Mouse (Mus musculus): Measurements from ENCODE around the gene Cramp1l. TPM values are rescaled to one million over a fixed set of nuclear protein-coding genes. Genes with fewer than 3 reads are reported as not detected.
A peak's percentile ranks its signal among the peaks of the same experiment; 100 is the strongest.

The Cramp1l gene
- polyA plus RNA-seq (2012; rRNA removed), result 7.8 and 7.9 TPM in 2 replicates
- polyA plus RNA-seq (2014; fragmentation: Nextera tagmentation; extraction: Ambion mirVana), result 3.2 and 3.9 TPM in 2 replicates

DNA sequence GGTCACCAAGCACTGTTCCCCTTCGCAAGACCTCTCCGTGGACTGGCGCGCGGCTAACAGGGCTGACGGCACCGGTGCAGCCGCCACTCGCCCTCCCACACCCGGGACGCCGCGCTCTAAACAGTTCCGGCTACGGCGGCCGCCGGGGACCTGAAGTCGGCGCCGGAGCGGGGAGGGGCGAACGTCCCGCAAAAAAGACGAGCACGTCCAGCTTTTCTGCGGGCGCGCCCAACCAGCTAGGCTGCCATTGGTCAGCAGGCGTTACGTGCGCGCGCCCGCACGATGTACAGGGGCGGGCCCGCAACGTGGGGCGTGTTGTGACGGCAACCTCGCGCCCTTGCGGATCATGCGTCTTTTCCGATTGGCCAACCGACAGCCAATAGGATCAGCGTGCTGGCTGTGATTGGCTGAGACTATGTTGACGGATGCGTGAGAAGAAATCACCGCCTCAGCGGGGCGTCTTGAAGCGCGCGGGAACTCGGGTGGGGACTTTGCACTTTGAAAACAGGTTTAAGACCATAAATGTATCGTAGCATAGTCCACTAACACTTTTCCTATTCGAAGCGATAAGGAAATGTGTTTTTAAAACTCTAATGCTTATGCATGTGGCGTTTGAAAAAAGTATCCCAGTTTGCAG, at the start of gene Cramp1l, which contains the start of gene Ift140:
Gene Cramp1l, minus strand, starts transcription at position 134 of the 637 bp plus-strand sequence.
Gene Ift140, plus strand, starts transcription at position 431 of the 637 bp plus-strand sequence.
- Histone ChIP-seq H3K27ac (peak within 1 kb of the TSS; percentile 86), H3K36me3 (replicated peaks; ENCODE audit: control insufficient read depth, insufficient read depth, low read depth) (peaks cover 23% of the 10 kb centered on the region), H3K9me3 (ENCODE audit: control insufficient read depth, low read length) (no peaks in the 10 kb centered on the region), H3K4me1 (replicated peaks; ENCODE audit: control insufficient read depth in 2 of 2, insufficient read depth in 2 of 2, low read length in 1 of 2) (peaks cover 4 to 7% of the 10 kb centered on the region in 2 experiments), H3K4me3 (ENCODE audit: insufficient read depth in 1 of 2, low read depth in 2 of 2, low read length in 2 of 2) (peak within 1 kb of the TSS; percentile 94 to 99), H3K27me3 (ENCODE audit: control insufficient read depth, insufficient read depth, low read length) (no peaks in the 10 kb centered on the region), H3K4me2 (ENCODE audit: low read depth) (peak within 1 kb of the TSS; percentile 94), H3K9ac (replicated peaks) (peak within 1 kb of the TSS; percentile 98)
- TF ChIP-seq CTCF (IDR thresholded peaks at IDR 0.05; ENCODE audit: low read depth) (no peak), EP300 (IDR thresholded peaks at IDR 0.05; ENCODE audit: low read depth) (peak; percentile 6; the same call in 1 of the 2 replicates)
- ATAC-seq (ENCODE audit: insufficient read depth) (peak; percentile 93), DNase-seq (ENCODE audit: low read depth in 3 of 3, low spot score in 3 of 3) (peak; percentile 98)
- under 1% methylated on average over 62 of the region's 62 CpGs for WGBS (ENCODE audit: insufficient replicate concordance)

DNA sequence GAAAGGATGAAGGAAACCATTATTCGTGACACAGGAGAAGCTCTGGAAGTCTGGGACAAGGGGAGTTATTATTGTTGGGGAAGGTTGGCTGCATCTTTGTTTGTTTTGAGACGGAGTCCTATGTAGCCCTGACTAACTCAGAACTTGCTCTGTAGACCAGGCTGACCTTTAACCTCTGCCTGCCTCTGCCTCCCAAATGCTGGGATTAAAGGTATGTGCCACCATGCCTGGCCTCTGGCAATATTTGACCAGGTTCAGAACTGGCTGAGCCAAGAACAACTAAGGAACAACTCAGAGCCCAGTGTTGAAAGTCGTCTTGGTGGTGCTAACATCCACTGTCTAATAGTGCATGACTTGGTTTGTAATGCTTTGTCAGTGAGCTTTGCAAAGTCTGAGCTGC, 49.6 kb upstream of the Cramp1l start:
- no peak for TF ChIP-seq EP300 (IDR thresholded peaks at IDR 0.05; ENCODE audit: low read depth)
- no peak for TF ChIP-seq CTCF (IDR thresholded peaks at IDR 0.05; ENCODE audit: low read depth)

DNA sequence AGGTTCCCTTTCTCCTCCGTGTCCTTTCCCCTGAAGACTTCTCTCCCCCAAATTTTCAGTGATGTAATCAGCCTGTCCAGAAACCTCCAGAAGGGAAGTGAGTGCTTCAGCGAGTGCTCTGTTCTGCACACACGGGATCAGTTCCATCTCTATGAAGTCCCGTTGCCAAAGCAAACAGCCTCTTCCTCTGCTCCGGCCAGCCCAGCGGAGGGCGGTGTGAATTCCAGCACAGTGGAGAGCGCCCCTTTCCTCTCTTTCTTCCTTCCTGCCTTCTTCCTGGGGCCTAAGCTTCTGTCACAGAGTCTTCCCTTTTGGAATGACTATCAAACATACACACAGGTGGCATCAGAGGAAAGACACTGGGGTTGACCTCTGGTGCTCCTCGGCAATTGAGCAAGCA, 48.8 kb upstream of the Cramp1l start:
- H3K4me1 ChIP-seq (replicated peaks; ENCODE audit: control insufficient read depth in 2 of 2, insufficient read depth in 2 of 2, low read length in 1 of 2), result peaks cover 9 to 14% of the 10 kb centered on the region in 2 experiments
- no peak for DNase-seq (ENCODE audit: low read depth in 3 of 3, low spot score in 3 of 3)
- no peak for ATAC-seq (ENCODE audit: insufficient read depth)
- WGBS (ENCODE audit: insufficient replicate concordance), result 56% methylated on average over 9 of the region's 9 CpGs
- no peak overlapping the region for H3K9ac ChIP-seq (replicated peaks)
- no peaks in the 10 kb centered on the region for H3K9me3 ChIP-seq (ENCODE audit: control insufficient read depth, low read length)
- H3K4me3 ChIP-seq (ENCODE audit: insufficient read depth in 1 of 2, low read depth in 2 of 2, low read length in 2 of 2), result no peak overlapping the region
- H3K27ac ChIP-seq, result no peak overlapping the region
- H3K4me2 ChIP-seq (ENCODE audit: low read depth), result no peak overlapping the region
- TF ChIP-seq CTCF (IDR thresholded peaks at IDR 0.05; ENCODE audit: low read depth) (no peak), EP300 (IDR thresholded peaks at IDR 0.05; ENCODE audit: low read depth) (no peak)
- H3K36me3 ChIP-seq (replicated peaks; ENCODE audit: control insufficient read depth, insufficient read depth, low read depth), result no peaks in the 10 kb centered on the region
- no peaks in the 10 kb centered on the region for H3K27me3 ChIP-seq (ENCODE audit: control insufficient read depth, insufficient read depth, low read length)

More for the DNA sequence above, 49.6 kb upstream of the Cramp1l start:
- 67% methylated on average over 3 of the region's 3 CpGs for WGBS (ENCODE audit: insufficient replicate concordance)
- no peak for DNase-seq (ENCODE audit: low read depth in 3 of 3, low spot score in 3 of 3)
- Histone ChIP-seq H3K4me2 (ENCODE audit: low read depth) (no peak overlapping the region), H3K9me3 (ENCODE audit: control insufficient read depth, low read length) (no peaks in the 10 kb centered on the region), H3K4me1 (replicated peaks; ENCODE audit: control insufficient read depth in 2 of 2, insufficient read depth in 2 of 2, low read length in 1 of 2) (peaks cover 9 to 14% of the 10 kb centered on the region in 2 experiments), H3K27me3 (ENCODE audit: control insufficient read depth, insufficient read depth, low read length) (no peaks in the 10 kb centered on the region), H3K4me3 (ENCODE audit: insufficient read depth in 1 of 2, low read depth in 2 of 2, low read length in 2 of 2) (no peak overlapping the region), H3K27ac (no peak overlapping the region), H3K36me3 (replicated peaks; ENCODE audit: control insufficient read depth, insufficient read depth, low read depth) (no peaks in the 10 kb centered on the region), H3K9ac (replicated peaks) (no peak overlapping the region)
- no peak for ATAC-seq (ENCODE audit: insufficient read depth)

DNA sequence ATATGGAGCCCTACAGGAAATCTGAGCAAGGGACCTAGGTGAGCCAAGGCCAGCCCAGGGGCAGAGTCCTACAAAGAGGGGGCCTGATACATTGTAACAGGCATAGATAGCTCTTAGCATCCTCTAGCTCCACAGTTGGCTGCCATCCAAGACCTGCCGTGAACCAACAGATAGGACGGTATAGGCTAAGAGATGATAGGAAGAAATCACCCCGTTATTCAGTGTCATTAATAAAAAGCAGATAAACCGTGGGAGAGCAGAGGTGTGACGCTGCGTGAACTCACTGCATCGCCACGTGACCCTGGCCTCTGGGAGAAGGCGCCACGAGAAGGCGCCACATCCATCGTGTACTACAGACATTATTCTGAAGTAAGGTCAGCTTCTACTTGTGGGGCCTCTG, 48.3 kb upstream of the Cramp1l start:
- DNase-seq (ENCODE audit: low read depth in 3 of 3, low spot score in 3 of 3), result no peak
- no peak overlapping the region; the same call in 1 of the 2 replicates for H3K9ac ChIP-seq (replicated peaks)
- peaks cover 9 to 14% of the 10 kb centered on the region in 2 experiments for H3K4me1 ChIP-seq (replicated peaks; ENCODE audit: control insufficient read depth in 2 of 2, insufficient read depth in 2 of 2, low read length in 1 of 2)
- no peak overlapping the region for H3K4me3 ChIP-seq (ENCODE audit: insufficient read depth in 1 of 2, low read depth in 2 of 2, low read length in 2 of 2)
- WGBS (ENCODE audit: insufficient replicate concordance), result 59% methylated on average over 12 of the region's 12 CpGs
- peak; percentile 33; the same call in 1 of the 2 replicates for ATAC-seq (ENCODE audit: insufficient read depth)
- no peak overlapping the region for H3K4me2 ChIP-seq (ENCODE audit: low read depth)
- H3K9me3 ChIP-seq (ENCODE audit: control insufficient read depth, low read length), result no peaks in the 10 kb centered on the region
- no peaks in the 10 kb centered on the region for H3K36me3 ChIP-seq (replicated peaks; ENCODE audit: control insufficient read depth, insufficient read depth, low read depth)
- H3K27me3 ChIP-seq (ENCODE audit: control insufficient read depth, insufficient read depth, low read length), result no peaks in the 10 kb centered on the region
- H3K27ac ChIP-seq, result no peak overlapping the region
- TF ChIP-seq EP300 (IDR thresholded peaks at IDR 0.05; ENCODE audit: low read depth) (no peak), CTCF (IDR thresholded peaks at IDR 0.05; ENCODE audit: low read depth) (no peak)

DNA sequence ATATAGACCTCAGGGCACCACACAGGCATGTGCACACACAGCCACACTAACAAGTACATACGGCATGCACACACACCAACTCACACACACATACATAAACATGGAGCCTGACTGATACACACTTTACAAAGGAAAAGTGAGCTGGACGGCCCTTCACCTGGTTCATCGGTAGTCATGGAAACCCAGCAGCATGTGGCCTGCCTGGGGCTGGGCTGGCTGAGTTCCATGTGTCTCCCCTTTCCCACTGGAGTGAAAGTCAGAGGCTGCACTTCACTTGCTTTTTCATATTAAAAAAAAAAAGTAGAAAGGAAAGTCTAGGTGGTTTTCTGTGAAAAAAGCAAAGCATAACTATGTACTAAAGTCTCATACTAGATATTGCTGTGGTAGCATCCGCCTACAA, 47.7 kb upstream of the Cramp1l start:
- Histone ChIP-seq H3K27me3 (ENCODE audit: control insufficient read depth, insufficient read depth, low read length) (no peaks in the 10 kb centered on the region), H3K27ac (no peak overlapping the region), H3K9me3 (ENCODE audit: control insufficient read depth, low read length) (no peaks in the 10 kb centered on the region), H3K4me3 (ENCODE audit: insufficient read depth in 1 of 2, low read depth in 2 of 2, low read length in 2 of 2) (no peak overlapping the region), H3K4me1 (replicated peaks; ENCODE audit: control insufficient read depth in 2 of 2, insufficient read depth in 2 of 2, low read length in 1 of 2) (peaks cover 9 to 14% of the 10 kb centered on the region in 2 experiments), H3K36me3 (replicated peaks; ENCODE audit: control insufficient read depth, insufficient read depth, low read depth) (no peaks in the 10 kb centered on the region), H3K4me2 (ENCODE audit: low read depth) (no peak overlapping the region), H3K9ac (replicated peaks) (no peak overlapping the region)
- 80% methylated on average over 4 of the region's 4 CpGs for WGBS (ENCODE audit: insufficient replicate concordance)
- TF ChIP-seq EP300 (IDR thresholded peaks at IDR 0.05; ENCODE audit: low read depth) (no peak), CTCF (IDR thresholded peaks at IDR 0.05; ENCODE audit: low read depth) (no peak)
- no peak for ATAC-seq (ENCODE audit: insufficient read depth)
- DNase-seq (ENCODE audit: low read depth in 3 of 3, low spot score in 3 of 3), result no peak

Measured in liver, embryonic 14.5 days (tissue).